Mouse (Mus musculus) liver, embryonic 15.5 days (tissue): ENCODE results near the gene Tmem158. TPM values are rescaled to one million over a fixed set of nuclear protein-coding genes. Genes with fewer than 3 reads are reported as not detected.

Experiments used
- ATAC-seq: fragments of 200-750 bp; cut with Nextera tagmentation; 2 replicates; pipeline ENCODE4 v1.8.0; 2017; ENCODE audit warnings: moderate number of reproducible peaks, mild to moderate bottlenecking, moderate library complexity; ENCODE audit not compliant: insufficient read depth
- H3K27ac ChIP-seq: fragments of 300-500 bp; sonication (generic); replicated peaks from 2 replicates; pipeline ENCODE4 v1.5.1; 2015; ENCODE audit warnings: mild to moderate bottlenecking, inconsistent platforms
- H3K27me3 ChIP-seq: fragments of 300-500 bp; sonication (generic); 2 replicates; pipeline ENCODE4 v1.6.1; 2015; ENCODE audit warnings: mild to moderate bottlenecking, inconsistent platforms
- H3K36me3 ChIP-seq: fragments of 300-500 bp; sonication (generic); replicated peaks from 2 replicates; pipeline ENCODE4 v1.6.1; 2015; ENCODE audit warnings: moderate library complexity, mild to moderate bottlenecking, inconsistent platforms
- H3K4me1 ChIP-seq: fragments of 300-500 bp; sonication (generic); replicated peaks from 2 replicates; pipeline ENCODE4 v1.6.1; 2015; ENCODE audit warnings: inconsistent platforms
- H3K4me2 ChIP-seq: fragments of 300-500 bp; sonication (generic); 2 replicates; pipeline ENCODE4 v1.6.1; 2015; ENCODE audit warnings: moderate library complexity, mild to moderate bottlenecking, inconsistent platforms
- H3K4me3 ChIP-seq: fragments of 300-500 bp; sonication (generic); replicated peaks from 2 replicates; pipeline ENCODE4 v1.5.1; 2015; ENCODE audit warnings: mild to moderate bottlenecking, inconsistent platforms
- H3K9ac ChIP-seq: fragments of 300-500 bp; sonication (generic); 2 replicates; pipeline ENCODE4 v1.6.1; 2015; ENCODE audit warnings: moderate library complexity, mild to moderate bottlenecking, inconsistent platforms
- H3K9me3 ChIP-seq: fragments of 300-500 bp; sonication (generic); replicated peaks from 2 replicates; pipeline ENCODE4 v1.6.1; 2016; ENCODE audit warnings: inconsistent platforms
- WGBS: fragments of 180-500 bp; shearing (Covaris S2); methylation state at CpG from one replicate; pipeline ENCODE4 v1.1.7; 2015; ENCODE audit warnings: mixed read lengths; ENCODE audit not compliant: insufficient replicate concordance; 5-methylcytosine and 5-hydroxymethylcytosine counted together
- polyA plus RNA-seq: library from polyadenylated mRNA; unstranded; fragments of >200 nt; fragmentation: Nextera tagmentation; extraction: Ambion mirVana; gene quantifications from 2 replicates; pipeline ENCODE4 v1.2.1, GENCODE M21; 2015

Tmem158 gene
- polyA plus RNA-seq, 1 experiment from 2014 or later = 2.0 TPM

DNA sequence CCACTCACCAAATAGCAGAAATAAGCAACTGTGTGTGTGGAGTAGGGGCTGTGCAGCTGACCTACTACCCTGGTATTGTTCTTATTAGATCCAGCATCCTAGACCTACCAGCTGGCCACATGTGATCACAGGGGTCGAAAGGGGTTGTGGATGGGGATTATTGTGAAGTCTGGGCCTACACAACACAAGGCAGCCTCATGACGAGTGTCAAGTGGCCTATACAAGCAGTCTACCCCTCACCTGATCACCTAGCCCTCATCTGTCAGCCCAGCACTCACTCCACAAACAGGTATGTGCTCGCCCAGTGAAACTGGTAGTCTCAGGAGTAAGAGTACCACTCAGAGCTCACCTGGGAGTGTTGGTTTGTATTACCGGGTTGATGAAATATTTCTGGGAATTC is 15.4 kb downstream of the Tmem158 start:
- WGBS = 58% methylated on average over 4 of the region's 4 CpGs

DNA sequence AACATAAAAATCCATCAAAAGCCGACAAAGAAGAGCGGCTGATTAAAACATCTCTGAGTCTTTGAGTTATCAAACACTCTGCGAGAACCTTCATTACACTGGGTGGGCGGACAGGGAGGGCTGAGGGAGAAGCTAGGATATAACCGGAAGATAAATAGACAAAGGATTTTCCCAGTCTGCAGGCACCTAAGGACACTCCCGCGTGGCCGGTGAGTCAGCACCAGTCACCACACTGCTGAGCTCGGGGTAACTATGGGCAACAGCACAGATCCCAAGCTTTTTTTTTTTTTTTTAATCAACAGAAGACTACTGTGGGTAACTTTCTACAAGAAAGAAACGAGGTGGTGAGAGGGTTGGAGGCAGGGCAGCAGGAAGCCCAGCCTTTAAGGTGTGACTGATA is 16.6 kb downstream of the Tmem158 start:
- Histone ChIP-seq H3K36me3 (no peaks in the 10 kb centered on the region), H3K4me1 (no peaks in the 10 kb centered on the region), H3K27ac (no peak overlapping the region), H3K27me3 (0 out of 2 replicates have a peak, but pooled peaks cover 6% of the 10 kb centered on the region), H3K9me3 (no peaks in the 10 kb centered on the region), H3K4me2 (no peak overlapping the region), H3K9ac (no peak overlapping the region), H3K4me3 (no peak overlapping the region)
- 56% methylated on average over 10 of the region's 10 CpGs for WGBS
- ATAC-seq = no peak

More for the DNA sequence above, 15.4 kb downstream of the Tmem158 start:
- no peak overlapping the region for H3K27ac ChIP-seq
- 0 out of 2 replicates have a peak, but pooled peaks cover 6% of the 10 kb centered on the region for H3K27me3 ChIP-seq
- ATAC-seq = no peak
- H3K4me3 ChIP-seq = no peak overlapping the region
- no peak overlapping the region for H3K4me2 ChIP-seq
- H3K9me3 ChIP-seq = no peaks in the 10 kb centered on the region
- H3K36me3 ChIP-seq = no peaks in the 10 kb centered on the region
- no peaks in the 10 kb centered on the region for H3K4me1 ChIP-seq
- no peak overlapping the region for H3K9ac ChIP-seq

DNA sequence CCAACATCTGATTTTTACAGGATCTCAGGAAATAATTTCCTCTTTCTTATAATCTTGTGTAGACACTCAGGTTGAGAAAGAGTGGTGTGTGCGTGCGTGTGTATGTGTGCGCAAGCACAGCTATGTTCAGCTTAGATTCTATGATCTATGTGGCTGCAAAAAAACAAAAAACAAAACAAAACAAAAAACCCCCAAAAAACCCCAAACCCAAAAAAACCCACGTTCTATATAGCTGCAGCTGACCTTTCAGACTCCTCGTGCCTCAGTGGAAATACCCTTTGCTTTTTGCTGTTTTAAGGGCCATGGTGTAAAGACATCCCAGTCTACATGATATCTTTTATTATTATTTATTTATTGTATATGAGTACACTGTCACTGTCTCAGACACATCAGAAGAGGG is 19.4 kb downstream of the Tmem158 start:
- Histone ChIP-seq H3K4me1 (no peaks in the 10 kb centered on the region), H3K4me3 (no peak overlapping the region), H3K4me2 (no peak overlapping the region), H3K9ac (no peak overlapping the region), H3K36me3 (no peaks in the 10 kb centered on the region), H3K27me3 (peaks cover 6% of the 10 kb centered on the region; the same call in 1 of the 2 replicates), H3K9me3 (no peaks in the 10 kb centered on the region), H3K27ac (no peak overlapping the region)
- WGBS = 74% methylated on average over 5 of the region's 5 CpGs
- ATAC-seq = no peak

DNA sequence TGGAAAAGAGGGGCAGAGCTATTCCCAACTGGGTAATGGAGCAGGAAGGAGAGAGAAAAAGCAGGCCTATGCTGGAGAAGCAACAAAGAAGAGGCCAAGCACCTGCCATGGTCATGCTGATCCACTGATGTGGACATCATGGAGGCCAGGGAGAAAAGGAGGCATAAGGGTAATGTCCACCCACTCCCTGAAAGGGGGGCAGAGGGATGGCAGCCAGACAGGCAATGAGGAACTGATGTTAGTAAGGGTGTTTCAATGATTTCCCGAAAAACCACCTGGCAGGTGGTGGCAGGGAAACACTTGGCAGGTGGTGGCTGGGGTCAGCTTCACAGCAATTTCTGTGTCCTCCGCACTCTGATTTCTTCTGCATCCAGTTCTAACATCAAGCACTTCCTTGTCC is 19.8 kb downstream of the Tmem158 start:
- no peak overlapping the region for H3K4me2 ChIP-seq
- no peak overlapping the region for H3K9ac ChIP-seq
- 68% methylated on average over 2 of the region's 2 CpGs for WGBS
- no peak for ATAC-seq
- H3K4me1 ChIP-seq = no peaks in the 10 kb centered on the region
- H3K27me3 ChIP-seq = peaks cover 6% of the 10 kb centered on the region; the same call in 1 of the 2 replicates
- H3K9me3 ChIP-seq = no peaks in the 10 kb centered on the region
- no peaks in the 10 kb centered on the region for H3K36me3 ChIP-seq
- no peak overlapping the region for H3K27ac ChIP-seq
- H3K4me3 ChIP-seq = no peak overlapping the region

DNA sequence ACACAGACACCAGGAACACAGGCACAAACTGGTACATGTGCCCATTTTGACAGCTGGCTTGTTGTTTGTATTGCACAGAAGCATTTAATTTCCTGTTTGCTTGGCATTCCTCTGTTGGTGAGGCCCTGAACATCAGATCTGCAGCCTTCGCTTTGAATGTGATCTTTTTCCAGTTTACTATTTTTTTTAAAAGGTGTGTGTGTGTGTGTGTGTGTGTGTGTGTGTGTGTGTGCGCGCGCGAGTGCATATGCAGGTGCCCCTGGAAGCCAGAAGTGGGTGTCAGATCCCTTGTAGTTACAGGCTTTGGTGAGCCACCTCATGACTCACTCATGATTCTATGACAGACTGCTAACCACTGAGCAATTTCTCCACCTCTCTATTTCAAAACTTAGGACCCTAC is 20.3 kb downstream of the Tmem158 start:
- 79% methylated on average over 5 of the region's 5 CpGs for WGBS
- H3K4me2 ChIP-seq = no peak overlapping the region
- no peaks in the 10 kb centered on the region for H3K9me3 ChIP-seq
- no peak overlapping the region for H3K4me3 ChIP-seq
- H3K36me3 ChIP-seq = no peaks in the 10 kb centered on the region
- H3K4me1 ChIP-seq = no peaks in the 10 kb centered on the region
- no peak overlapping the region for H3K27ac ChIP-seq
- peaks cover 6% of the 10 kb centered on the region; the same call in 1 of the 2 replicates for H3K27me3 ChIP-seq
- H3K9ac ChIP-seq = no peak overlapping the region
- ATAC-seq = no peak

DNA sequence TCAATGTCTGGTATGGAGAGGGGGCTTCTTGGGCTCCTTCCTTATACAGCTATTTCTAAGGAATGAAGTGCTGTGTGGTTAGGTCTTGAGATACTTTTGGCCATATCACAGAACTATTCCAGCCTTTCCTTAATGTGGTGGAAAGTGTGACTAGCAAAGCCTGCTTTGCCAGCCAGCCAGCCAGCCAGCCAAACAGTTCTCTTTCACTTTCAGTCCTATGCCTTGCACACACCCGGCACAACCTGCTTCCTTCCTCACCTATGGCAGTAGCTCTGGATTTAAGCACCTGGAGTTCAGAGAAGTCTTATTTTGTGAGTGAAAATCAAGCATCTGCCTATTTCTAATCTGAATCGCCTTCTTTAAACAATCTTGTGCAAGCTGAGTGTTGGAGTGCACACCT is 20.9 kb downstream of the Tmem158 start:
- Histone ChIP-seq H3K27me3 (peaks cover 6% of the 10 kb centered on the region; the same call in 1 of the 2 replicates), H3K4me1 (no peaks in the 10 kb centered on the region), H3K9me3 (no peaks in the 10 kb centered on the region), H3K36me3 (no peaks in the 10 kb centered on the region), H3K27ac (no peak overlapping the region), H3K9ac (no peak overlapping the region), H3K4me2 (no peak overlapping the region), H3K4me3 (no peak overlapping the region)
- WGBS = 62% methylated on average over 2 of the region's 2 CpGs
- ATAC-seq = no peak

DNA sequence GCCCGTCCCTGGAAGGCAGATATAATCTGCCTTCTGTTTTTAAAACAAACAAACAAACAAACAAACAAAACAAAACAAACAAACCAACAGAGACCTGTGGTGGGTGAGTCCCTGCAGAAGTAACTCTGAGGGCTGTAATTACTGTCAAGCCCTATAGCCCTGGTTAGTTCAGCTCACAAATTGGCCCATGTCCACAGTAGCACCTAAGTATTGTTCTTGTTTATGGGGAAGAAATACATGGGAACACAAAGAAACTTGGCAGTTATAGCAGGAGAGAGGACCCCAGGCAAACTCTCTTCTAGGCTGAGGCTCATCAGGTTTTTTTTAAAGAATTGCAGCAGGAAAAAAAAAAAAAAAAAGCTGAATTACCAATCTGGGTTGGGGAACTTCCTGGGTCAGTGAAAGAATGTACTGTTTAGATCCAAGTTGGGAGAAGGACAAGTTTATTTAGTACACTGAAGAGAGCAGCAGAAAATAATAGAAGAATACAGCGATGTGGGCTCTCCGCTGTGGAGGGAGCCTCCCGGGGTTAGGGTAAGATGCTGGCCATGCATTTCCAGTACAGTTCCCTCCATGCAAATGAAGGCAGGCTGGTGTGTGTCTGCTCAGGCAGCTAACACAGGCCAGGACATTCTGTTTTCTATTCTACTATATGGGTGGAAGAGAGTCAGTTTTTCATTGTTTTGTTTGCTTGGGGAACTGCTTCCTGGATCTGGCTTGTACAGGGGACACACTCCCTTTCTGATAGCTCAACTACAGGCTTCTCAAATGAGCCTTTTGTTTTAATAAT is 22.1 kb downstream of the Tmem158 start:
- no peaks in the 10 kb centered on the region; the same call in 1 of the 2 replicates for H3K27me3 ChIP-seq
- WGBS = 55% methylated on average over 4 of the region's 4 CpGs
- H3K9ac ChIP-seq = no peak overlapping the region
- no peaks in the 10 kb centered on the region for H3K9me3 ChIP-seq
- 0 out of 2 replicates have a peak overlapping the region, but pooled peaks have one; percentile 19 for H3K27ac ChIP-seq
- no peak for ATAC-seq
- no peak overlapping the region for H3K4me3 ChIP-seq
- H3K4me2 ChIP-seq = no peak overlapping the region
- no peaks in the 10 kb centered on the region for H3K36me3 ChIP-seq
- H3K4me1 ChIP-seq = no peaks in the 10 kb centered on the region

DNA sequence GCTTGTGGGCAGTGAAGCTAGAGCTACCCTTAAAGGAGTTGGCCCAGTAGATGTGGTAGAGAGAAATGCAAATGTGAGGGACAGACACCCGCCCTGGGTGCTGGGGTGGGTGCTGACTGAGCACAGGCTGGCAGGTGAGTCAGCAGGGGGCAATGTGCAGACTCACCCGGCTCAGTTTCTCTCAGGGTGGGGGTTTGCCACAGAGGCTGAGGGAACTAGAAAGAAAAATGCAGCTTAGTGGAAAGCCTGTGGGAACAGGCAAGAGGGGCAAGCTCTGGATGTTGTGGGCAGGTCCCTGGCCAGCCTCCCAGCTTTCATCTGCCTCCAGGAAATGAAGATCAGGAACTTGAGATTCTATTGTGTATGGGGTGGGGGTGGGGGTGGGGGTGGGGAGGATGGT is 22.8 kb downstream of the Tmem158 start:
- WGBS = 18% methylated on average over 2 of the region's 2 CpGs
- no peak overlapping the region for H3K4me2 ChIP-seq
- no peaks in the 10 kb centered on the region for H3K9me3 ChIP-seq
- H3K9ac ChIP-seq = no peak overlapping the region
- no peak for ATAC-seq
- no peak overlapping the region for H3K4me3 ChIP-seq
- H3K27ac ChIP-seq = no peak overlapping the region
- H3K4me1 ChIP-seq = no peaks in the 10 kb centered on the region
- H3K36me3 ChIP-seq = no peaks in the 10 kb centered on the region
- H3K27me3 ChIP-seq = no peaks in the 10 kb centered on the region; the same call in 1 of the 2 replicates

DNA sequence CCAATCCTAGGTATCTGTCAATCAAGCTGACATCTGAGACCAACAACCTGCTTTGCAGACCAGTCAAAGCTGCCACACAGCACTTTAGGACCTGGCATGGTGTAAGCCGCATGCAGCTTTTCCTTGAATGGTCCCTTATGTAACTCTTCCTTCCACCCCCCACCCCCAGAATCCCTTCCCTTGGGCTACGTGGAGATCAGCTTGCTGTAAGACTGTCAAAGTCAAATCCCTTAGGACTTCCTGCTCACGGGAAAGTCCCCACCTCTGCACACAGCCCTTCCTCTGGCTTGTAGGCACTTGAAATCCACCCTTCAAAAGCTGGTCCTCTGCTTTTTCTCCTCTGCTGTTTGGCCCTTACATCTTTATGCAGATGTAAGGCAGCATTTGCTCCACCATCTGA is 24.9 kb downstream of the Tmem158 start:
- WGBS = 36% methylated on average over 3 of the region's 3 CpGs

DNA sequence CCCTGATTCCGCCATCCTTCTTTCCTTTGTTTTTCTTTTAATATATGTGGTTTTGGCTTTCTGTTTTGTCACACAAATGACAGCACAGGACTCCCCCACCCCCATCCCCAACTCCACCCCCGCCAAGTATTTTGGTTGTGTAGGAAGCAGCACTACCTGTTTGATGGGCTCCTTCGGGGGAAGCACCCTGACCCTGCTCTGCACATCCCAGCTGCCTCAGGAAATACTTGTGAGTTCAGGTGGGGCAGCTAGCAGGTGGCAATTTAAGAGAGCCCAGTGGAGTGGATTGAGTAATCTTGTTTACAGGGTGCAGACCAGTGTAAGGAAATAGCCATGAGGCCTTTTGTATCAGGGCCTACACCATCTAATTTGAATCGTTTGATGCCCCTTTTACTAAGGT is 30.7 kb downstream of the Tmem158 start:
- no peak for ATAC-seq
- Histone ChIP-seq H3K9ac (no peak overlapping the region), H3K4me3 (no peak overlapping the region), H3K9me3 (no peaks in the 10 kb centered on the region), H3K4me1 (peaks cover 37% of the 10 kb centered on the region), H3K27me3 (no peaks in the 10 kb centered on the region), H3K4me2 (no peak overlapping the region), H3K27ac (no peak overlapping the region), H3K36me3 (no peaks in the 10 kb centered on the region)
- 63% methylated on average over 4 of the region's 4 CpGs for WGBS

More for the DNA sequence above, 24.9 kb downstream of the Tmem158 start:
- no peak for ATAC-seq
- Histone ChIP-seq H3K9me3 (no peaks in the 10 kb centered on the region), H3K4me1 (no peaks in the 10 kb centered on the region), H3K27me3 (no peaks in the 10 kb centered on the region; the same call in 1 of the 2 replicates), H3K4me2 (no peak overlapping the region), H3K36me3 (no peaks in the 10 kb centered on the region), H3K27ac (no peak overlapping the region), H3K4me3 (no peak overlapping the region), H3K9ac (no peak overlapping the region)

DNA sequence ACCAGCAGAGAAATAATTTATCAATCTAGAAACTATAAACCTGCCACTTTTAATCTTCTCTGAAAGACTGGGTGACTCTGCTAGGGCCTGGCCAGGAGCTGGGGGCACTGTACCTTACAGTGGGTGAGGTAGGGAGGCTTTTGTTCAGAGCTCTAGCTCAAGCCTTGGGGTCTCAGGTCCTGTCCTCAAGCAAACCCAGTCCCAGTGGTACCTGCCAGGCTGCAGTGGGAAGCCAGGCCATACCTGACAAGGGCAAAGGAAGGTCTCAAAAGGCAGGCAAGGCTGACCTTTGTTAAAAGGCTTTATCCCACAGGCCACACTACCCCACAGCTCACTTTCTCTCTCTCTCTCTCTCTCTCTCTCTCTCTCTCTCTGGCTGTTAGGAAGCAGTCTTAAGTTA is 31.9 kb downstream of the Tmem158 start:
- no peak overlapping the region for H3K4me3 ChIP-seq
- peaks cover 49% of the 10 kb centered on the region for H3K4me1 ChIP-seq
- no peaks in the 10 kb centered on the region for H3K36me3 ChIP-seq
- H3K27ac ChIP-seq = 0 out of 2 replicates have a peak overlapping the region, but pooled peaks have one; percentile 66
- no peaks in the 10 kb centered on the region for H3K9me3 ChIP-seq
- no peak overlapping the region for H3K9ac ChIP-seq
- H3K27me3 ChIP-seq = no peaks in the 10 kb centered on the region
- no peak overlapping the region for H3K4me2 ChIP-seq
- ATAC-seq = no peak
